Mouse (Mus musculus): ENCODE results near the gene Ly6g6e. TPM values are rescaled to one million over a fixed set of nuclear protein-coding genes. Genes with fewer than 3 reads are reported as not detected.

Gene Ly6g6e
- polyA plus RNA-seq, 1 experiment from 2014 or later: 33.0 TPM

DNA sequence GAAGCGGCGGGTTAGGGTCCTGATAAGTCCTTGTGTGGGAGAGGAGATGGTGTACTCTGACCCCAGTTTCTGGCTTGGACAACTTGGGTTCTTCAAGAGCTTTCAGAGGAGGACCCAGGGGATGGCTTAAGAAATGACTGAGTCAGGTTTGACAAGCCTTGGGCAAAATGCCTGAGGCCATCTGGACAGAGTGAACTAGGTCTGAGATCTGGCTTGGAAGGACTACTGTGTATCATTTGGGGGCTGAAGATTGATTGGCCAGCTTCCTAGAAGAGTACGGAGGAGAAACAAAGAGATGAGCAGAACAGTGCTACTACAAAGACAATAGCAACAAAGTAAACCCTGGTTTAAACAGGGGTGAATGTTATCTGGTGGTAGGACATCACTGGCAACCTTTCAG is 13.2 kb upstream of the Ly6g6e start:
- Histone ChIP-seq H3K4me3 (replicated peaks) (no peak overlapping the region), H3K9me3 (replicated peaks) (no peaks in the 10 kb centered on the region), H3K27me3 (peaks cover 22% of the 10 kb centered on the region; the same call in 1 of the 2 replicates), H3K36me3 (peaks cover 27% of the 10 kb centered on the region), H3K27ac (replicated peaks) (0 out of 2 replicates have a peak overlapping the region, but pooled peaks have one; percentile 68), H3K9ac (no peak overlapping the region), H3K4me2 (replicated peaks) (no peak overlapping the region), H3K4me1 (peaks cover 42% of the 10 kb centered on the region)
- 94% methylated on average over 3 of the region's 3 CpGs for whole genome bisulfite sequencing
- no peak for ATAC-seq (ENCODE audit: insufficient number of reproducible peaks, low FRiP score, low TSS enrichment, low read depth)

GRCm38 (mm10) chr17:35064378-35064877 is 12.3 kb upstream of the Ly6g6e start:
- 28% methylated on average over 10 of the region's 10 CpGs for WGBS
- ATAC-seq (ENCODE audit: insufficient number of reproducible peaks, low FRiP score, low TSS enrichment, low read depth): no peak
- peak overlapping the region; percentile 68 for H3K27ac ChIP-seq (replicated peaks)
- H3K36me3 ChIP-seq: peaks cover 27% of the 10 kb centered on the region
- H3K27me3 ChIP-seq: peaks cover 22% of the 10 kb centered on the region; the same call in 1 of the 2 replicates
- no peak overlapping the region for H3K9ac ChIP-seq
- H3K4me3 ChIP-seq (replicated peaks): peak overlapping the region; percentile 41
- peaks cover 37% of the 10 kb centered on the region for H3K4me1 ChIP-seq
- no peaks in the 10 kb centered on the region for H3K9me3 ChIP-seq (replicated peaks)
- H3K4me2 ChIP-seq (replicated peaks): peak overlapping the region; percentile 54

GRCm38 (mm10) chr17:35064951-35065947 is 11.5 kb upstream of the Ly6g6e start, which contains the start of gene Ly6g6c:
Ly6g6c (plus strand) TSS chr17:35065388.
- 3% methylated on average over 48 of the region's 48 CpGs for WGBS
- 0 out of 2 replicates have a peak within 1 kb of the TSS, but pooled peaks have one; percentile 26 for H3K9ac ChIP-seq
- H3K4me1 ChIP-seq: peaks cover 30% of the 10 kb centered on the region
- peaks cover 22% of the 10 kb centered on the region; the same call in 1 of the 2 replicates for H3K27me3 ChIP-seq
- H3K4me2 ChIP-seq (replicated peaks): peak within 1 kb of the TSS; percentile 54
- H3K4me3 ChIP-seq (replicated peaks): peak within 1 kb of the TSS; percentile 41
- H3K9me3 ChIP-seq (replicated peaks): no peaks in the 10 kb centered on the region
- ATAC-seq (ENCODE audit: insufficient number of reproducible peaks, low FRiP score, low TSS enrichment, low read depth): peak; percentile 48; the same call in 1 of the 2 replicates
- H3K36me3 ChIP-seq: peaks cover 27% of the 10 kb centered on the region
- H3K27ac ChIP-seq (replicated peaks): peak within 1 kb of the TSS; percentile 80

GRCm38 (mm10) chr17:35066084-35066483 is 10.6 kb upstream of the Ly6g6e start, which contains the start of gene Mpig6b:
Mpig6b (minus strand) TSS chr17:35066184.
- peaks cover 22% of the 10 kb centered on the region; the same call in 1 of the 2 replicates for H3K27me3 ChIP-seq
- ATAC-seq (ENCODE audit: insufficient number of reproducible peaks, low FRiP score, low TSS enrichment, low read depth): no peak
- peaks cover 27% of the 10 kb centered on the region for H3K4me1 ChIP-seq
- H3K9ac ChIP-seq: 0 out of 2 replicates have a peak within 1 kb of the TSS, but pooled peaks have one; percentile 26
- peaks cover 19% of the 10 kb centered on the region for H3K36me3 ChIP-seq
- H3K27ac ChIP-seq (replicated peaks): peak within 1 kb of the TSS; percentile 80
- peak within 1 kb of the TSS; percentile 41 for H3K4me3 ChIP-seq (replicated peaks)
- 52% methylated on average over 10 of the region's 10 CpGs for WGBS
- peak within 1 kb of the TSS; percentile 54 for H3K4me2 ChIP-seq (replicated peaks)
- no peaks in the 10 kb centered on the region for H3K9me3 ChIP-seq (replicated peaks)

DNA sequence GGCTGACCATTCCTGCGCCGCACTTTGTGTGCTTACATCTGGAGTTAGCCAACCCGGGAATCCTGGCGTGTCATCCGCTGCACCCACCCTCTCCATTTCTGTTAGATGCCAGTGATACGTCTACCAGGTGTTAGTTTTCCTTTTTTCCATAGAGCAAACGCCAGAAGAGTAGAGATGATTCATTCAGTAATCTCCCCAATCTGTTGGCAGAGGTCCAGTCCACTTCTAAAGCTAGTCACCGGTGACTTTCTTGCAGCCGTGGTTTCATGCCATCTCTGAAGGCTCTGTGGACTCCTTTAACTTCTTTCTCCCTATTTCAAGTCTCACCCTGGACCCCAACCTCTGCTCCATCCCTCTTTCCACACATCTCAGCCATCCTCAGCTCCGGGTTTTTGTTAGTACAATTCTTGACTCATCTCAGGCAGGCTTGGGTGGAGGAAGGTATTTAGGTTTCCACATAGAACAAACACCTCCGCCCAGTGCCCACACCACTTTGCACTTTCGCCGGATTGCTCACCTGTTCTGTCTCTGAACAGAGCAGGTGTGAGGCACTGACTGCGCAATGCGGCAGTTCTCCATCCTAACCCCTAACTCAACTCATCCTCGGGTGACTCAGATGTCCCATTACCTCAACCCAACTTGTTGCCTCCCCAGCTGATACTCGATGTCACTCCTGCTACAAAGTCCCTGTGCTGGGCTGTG is 8.3 kb upstream of the Ly6g6e start:
- H3K9ac ChIP-seq: no peak overlapping the region
- H3K36me3 ChIP-seq: no peaks in the 10 kb centered on the region
- peak overlapping the region; percentile 51; the same call in 1 of the 2 replicates for H3K27ac ChIP-seq (replicated peaks)
- H3K4me2 ChIP-seq (replicated peaks): no peak overlapping the region
- peaks cover 22% of the 10 kb centered on the region; the same call in 1 of the 2 replicates for H3K27me3 ChIP-seq
- 68% methylated on average over 17 of the region's 17 CpGs for WGBS
- 0 out of 2 replicates have a peak overlapping the region, but pooled peaks have one; percentile 6 for H3K4me3 ChIP-seq (replicated peaks)
- H3K9me3 ChIP-seq (replicated peaks): no peaks in the 10 kb centered on the region
- no peak for ATAC-seq (ENCODE audit: insufficient number of reproducible peaks, low FRiP score, low TSS enrichment, low read depth)
- peaks cover 24% of the 10 kb centered on the region for H3K4me1 ChIP-seq

GRCm38 (mm10) chr17:35070556-35071229 is 6.0 kb upstream of the Ly6g6e start:
- Histone ChIP-seq H3K4me1 (peaks cover 16% of the 10 kb centered on the region), H3K4me3 (replicated peaks) (no peak overlapping the region), H3K9me3 (replicated peaks) (no peaks in the 10 kb centered on the region), H3K9ac (no peak overlapping the region), H3K27ac (replicated peaks) (peak overlapping the region; percentile 44; the same call in 1 of the 2 replicates), H3K4me2 (replicated peaks) (no peak overlapping the region), H3K36me3 (no peaks in the 10 kb centered on the region), H3K27me3 (peaks cover 10% of the 10 kb centered on the region; the same call in 1 of the 2 replicates)
- WGBS: 42% methylated on average over 6 of the region's 6 CpGs
- no peak for ATAC-seq (ENCODE audit: insufficient number of reproducible peaks, low FRiP score, low TSS enrichment, low read depth)

- no peak overlapping the region for H3K4me2 ChIP-seq (replicated peaks)
- no peak for ATAC-seq (ENCODE audit: insufficient number of reproducible peaks, low FRiP score, low TSS enrichment, low read depth)
These were observed 5.2 kb upstream of the Ly6g6e start for GRCm38 (mm10) chr17:35071454-35071853.

GRCm38 (mm10) chr17:35074097-35074496 is 2.6 kb upstream of the Ly6g6e start:
- no peaks in the 10 kb centered on the region for H3K36me3 ChIP-seq
- H3K4me3 ChIP-seq (replicated peaks): no peak overlapping the region
- no peak for ATAC-seq (ENCODE audit: insufficient number of reproducible peaks, low FRiP score, low TSS enrichment, low read depth)
- H3K4me2 ChIP-seq (replicated peaks): no peak overlapping the region
- WGBS: 43% methylated on average over 17 of the region's 17 CpGs
- H3K27me3 ChIP-seq: no peaks in the 10 kb centered on the region
- H3K9ac ChIP-seq: no peak overlapping the region
- H3K9me3 ChIP-seq (replicated peaks): no peaks in the 10 kb centered on the region
- peaks cover 34% of the 10 kb centered on the region for H3K4me1 ChIP-seq
- H3K27ac ChIP-seq (replicated peaks): no peak overlapping the region

More at GRCm38 (mm10) chr17:35071454-35071853, 5.2 kb upstream of the Ly6g6e start:
- H3K9me3 ChIP-seq (replicated peaks): no peaks in the 10 kb centered on the region
- H3K36me3 ChIP-seq: no peaks in the 10 kb centered on the region
- peaks cover 6% of the 10 kb centered on the region; the same call in 1 of the 2 replicates for H3K27me3 ChIP-seq
- 74% methylated on average over 9 of the region's 9 CpGs for WGBS
- no peak overlapping the region for H3K27ac ChIP-seq (replicated peaks)
- H3K4me3 ChIP-seq (replicated peaks): no peak overlapping the region
- no peak overlapping the region for H3K9ac ChIP-seq
- peaks cover 18% of the 10 kb centered on the region for H3K4me1 ChIP-seq

- Histone ChIP-seq H3K4me2 (replicated peaks) (peak overlapping the region; percentile 34), H3K27ac (replicated peaks) (peak overlapping the region; percentile 51), H3K27me3 (no peaks in the 10 kb centered on the region), H3K9me3 (replicated peaks) (no peaks in the 10 kb centered on the region), H3K9ac (no peak overlapping the region), H3K4me1 (peaks cover 25% of the 10 kb centered on the region), H3K36me3 (no peaks in the 10 kb centered on the region), H3K4me3 (replicated peaks) (peak overlapping the region; percentile 10; the same call in 1 of the 2 replicates)
- ATAC-seq (ENCODE audit: insufficient number of reproducible peaks, low FRiP score, low TSS enrichment, low read depth): no peak
- WGBS: 21% methylated on average over 2 of the region's 2 CpGs
These were observed 583 bp downstream of the Ly6g6e start for GRCm38 (mm10) chr17:35077285-35077684.

DNA sequence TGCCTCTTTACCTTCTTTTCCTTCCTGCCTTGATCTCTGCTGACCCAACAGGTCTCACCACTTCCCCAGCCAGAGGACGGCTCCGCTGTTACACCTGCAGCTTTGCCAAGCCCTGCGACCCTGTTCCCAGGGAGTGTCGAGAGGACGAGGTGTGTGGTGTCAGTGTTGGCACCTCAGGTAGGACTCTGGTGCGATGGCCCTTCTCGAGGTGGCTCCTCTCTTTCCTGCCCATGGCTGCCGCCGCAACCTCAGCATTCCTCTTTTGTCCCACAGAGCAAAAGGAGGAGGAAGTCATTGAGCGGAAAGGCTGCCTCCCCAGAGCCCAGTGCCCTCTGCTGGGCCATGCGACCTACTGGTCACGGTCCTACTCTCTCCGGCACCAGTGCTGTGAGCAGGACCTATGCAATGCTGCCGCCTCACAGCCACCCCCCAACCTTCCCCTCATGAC is 1.1 kb downstream of the Ly6g6e start, which contains the start of gene Ly6g6d:
Gene Ly6g6d, minus strand, starts transcription at position 280 of the 448 bp plus-strand sequence.
- WGBS: 16% methylated on average over 14 of the region's 14 CpGs
- no peak for ATAC-seq (ENCODE audit: insufficient number of reproducible peaks, low FRiP score, low TSS enrichment, low read depth)

More for the DNA sequence above, 1.1 kb downstream of the Ly6g6e start, which contains the start of gene Ly6g6d:
- no peaks in the 10 kb centered on the region for H3K27me3 ChIP-seq
- peak within 1 kb of the TSS; percentile 51 for H3K27ac ChIP-seq (replicated peaks)
- H3K4me3 ChIP-seq (replicated peaks): peak within 1 kb of the TSS; percentile 10; the same call in 1 of the 2 replicates
- no peaks in the 10 kb centered on the region for H3K36me3 ChIP-seq
- H3K9me3 ChIP-seq (replicated peaks): no peaks in the 10 kb centered on the region
- peak within 1 kb of the TSS; percentile 34 for H3K4me2 ChIP-seq (replicated peaks)
- H3K9ac ChIP-seq: no peak within 1 kb of the TSS
- H3K4me1 ChIP-seq: peaks cover 25% of the 10 kb centered on the region
